Mouse (Mus musculus) heart, postnatal 14 days (tissue): ENCODE results near the gene Fosl2. TPM values are rescaled to one million over a fixed set of nuclear protein-coding genes. Genes with fewer than 3 reads are reported as not detected.

Source experiments
- total RNA-seq, 2 experiments: library from RNA; stranded (reverse); gene quantifications; 2 replicates each; pipeline ENCODE4 v1.2.3; 2021

The Fosl2 gene
- total RNA-seq, 2 experiments from 2014 or later: 32.4 to 36.3 TPM

Other genes starting within 250 kb of the Fosl2 start
- gene Plb1, start 96.9 kb downstream of the Fosl2 start, total RNA-seq: 1 to 10 TPM; 1.5 to 2.0 TPM